Mouse (Mus musculus): ENCODE data around the gene Plekhm2.
A peak's percentile ranks its signal among the peaks of the same experiment; 100 is the strongest.

Gene Plekhm2

DNA sequence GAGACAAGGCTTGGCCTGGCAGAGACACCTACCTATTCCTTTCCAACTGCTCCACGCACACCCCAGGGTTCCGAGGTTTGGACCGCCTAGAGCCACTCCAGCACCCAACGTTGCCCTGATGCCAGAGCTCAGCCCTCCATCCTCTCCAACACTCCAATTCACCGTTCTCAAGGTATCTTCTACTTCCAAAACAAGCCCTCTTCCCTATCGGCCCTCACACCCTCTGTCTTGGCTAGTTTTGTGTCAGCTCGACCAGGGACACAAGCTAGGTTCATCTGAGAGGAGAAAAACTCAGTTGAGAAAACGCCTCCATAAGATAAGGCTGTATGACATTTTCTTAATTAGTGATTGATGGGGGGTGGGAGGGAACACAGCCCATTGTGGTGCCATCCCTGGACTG, at the start of gene Plekhm2:
Gene Plekhm2, minus strand, starts transcription at position 101 of the 400 bp plus-strand sequence.
- no peak for DNase-seq

DNA sequence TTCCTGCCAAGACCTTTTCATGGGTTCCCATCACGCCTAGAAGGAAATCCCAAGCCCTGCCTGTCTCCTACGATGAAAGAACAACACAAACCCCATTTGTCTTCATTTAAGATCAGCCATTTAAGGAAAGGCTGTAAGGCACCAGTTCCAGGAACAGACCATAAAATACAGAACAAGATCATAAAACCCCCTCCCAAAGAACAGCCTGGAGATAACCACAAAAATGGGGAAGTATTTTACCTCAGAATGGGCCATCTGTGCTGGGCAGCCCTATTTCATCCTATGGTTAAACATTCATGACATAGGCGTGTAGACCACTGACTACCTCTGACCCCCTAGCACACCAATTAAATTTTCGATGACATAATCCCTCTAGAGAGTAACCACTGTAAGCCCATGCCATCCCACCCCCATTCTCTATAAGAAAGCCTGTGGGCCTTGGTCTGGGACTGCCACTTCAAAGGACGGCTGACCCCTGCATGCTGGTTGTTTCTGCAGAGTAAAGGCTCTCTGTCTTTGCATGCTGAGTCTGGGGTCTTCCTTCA, 49.0 kb upstream of the Plekhm2 start:
- no peak for DNase-seq

DNA sequence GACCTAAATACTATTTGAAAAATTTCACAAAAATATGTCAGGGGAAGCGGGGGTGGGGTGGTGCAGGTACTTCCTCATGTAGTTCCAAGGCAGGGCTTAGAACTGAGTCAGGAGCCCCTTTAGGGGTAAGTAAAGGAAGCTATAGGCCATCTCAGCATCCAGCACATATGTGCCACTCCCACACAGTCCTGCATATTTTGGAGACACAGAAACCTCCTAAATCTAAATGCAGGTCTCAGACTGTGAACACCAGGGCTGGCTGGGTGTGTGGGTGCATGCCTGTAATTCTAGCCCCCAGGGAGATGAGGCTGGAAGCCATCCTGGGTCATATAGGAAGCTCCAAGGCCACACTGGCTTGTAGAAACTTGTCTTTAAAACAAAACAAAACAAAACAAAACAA, 46.6 kb upstream of the Plekhm2 start:
- DNase-seq: no peak

DNA sequence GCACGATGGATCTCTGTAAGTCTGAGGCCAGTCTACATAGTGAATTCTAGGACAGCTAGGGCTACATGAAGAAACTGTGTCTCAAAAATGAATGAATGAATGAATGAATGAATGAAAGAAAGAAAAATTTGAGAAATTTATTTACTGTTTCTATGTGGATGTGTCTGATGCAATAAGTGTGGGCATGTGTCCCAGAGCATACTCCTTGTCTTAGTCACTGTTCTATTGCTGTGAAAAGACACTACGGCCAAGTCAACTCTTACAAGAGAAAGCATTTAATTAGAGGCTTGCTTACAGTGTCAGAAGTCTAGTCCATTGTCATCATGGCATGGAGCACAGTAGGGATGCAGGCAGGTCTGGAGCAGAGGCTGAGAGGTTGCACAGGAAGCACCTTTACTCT, 44.3 kb upstream of the Plekhm2 start:
- no peak for DNase-seq

DNA sequence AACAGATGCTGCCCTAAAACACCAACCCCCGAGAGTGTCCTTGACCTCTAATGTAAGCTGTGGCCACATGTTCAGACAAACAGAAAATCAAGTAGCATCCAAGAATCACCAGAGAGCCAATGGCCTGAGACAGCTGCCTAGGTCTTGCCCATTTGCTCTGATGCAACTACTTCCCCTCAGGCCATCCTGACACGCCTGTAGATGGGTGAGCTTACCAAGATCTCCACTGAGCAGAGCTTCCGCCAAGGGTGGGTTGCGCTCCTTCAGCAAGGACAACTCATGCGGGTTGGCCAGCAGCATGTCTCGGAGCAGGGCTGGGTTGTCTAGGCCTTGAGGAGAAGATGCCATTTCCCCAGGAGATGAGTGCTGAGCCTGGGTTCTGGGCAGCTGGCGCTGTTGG, 43.3 kb upstream of the Plekhm2 start:
- DNase-seq: no peak

DNA sequence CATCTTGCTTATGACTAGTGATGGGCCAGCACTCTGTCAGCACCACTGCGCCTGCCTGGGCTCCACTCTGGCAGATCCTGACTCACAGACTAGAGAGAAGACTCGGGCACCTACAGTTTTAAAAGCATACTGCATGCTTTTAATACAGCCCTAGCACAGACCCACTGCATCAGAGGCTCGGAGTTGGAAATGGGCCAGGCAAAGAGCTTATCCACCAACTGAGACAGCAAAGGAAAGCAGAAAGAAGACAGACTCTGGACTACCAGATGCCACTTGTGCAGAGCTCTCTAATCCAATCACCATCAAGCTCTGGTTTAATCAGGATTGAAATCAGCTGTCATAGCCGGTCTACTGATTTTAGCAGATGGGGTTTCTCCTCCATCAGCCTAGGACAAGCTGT, 40.6 kb upstream of the Plekhm2 start:
- no peak for DNase-seq

DNA sequence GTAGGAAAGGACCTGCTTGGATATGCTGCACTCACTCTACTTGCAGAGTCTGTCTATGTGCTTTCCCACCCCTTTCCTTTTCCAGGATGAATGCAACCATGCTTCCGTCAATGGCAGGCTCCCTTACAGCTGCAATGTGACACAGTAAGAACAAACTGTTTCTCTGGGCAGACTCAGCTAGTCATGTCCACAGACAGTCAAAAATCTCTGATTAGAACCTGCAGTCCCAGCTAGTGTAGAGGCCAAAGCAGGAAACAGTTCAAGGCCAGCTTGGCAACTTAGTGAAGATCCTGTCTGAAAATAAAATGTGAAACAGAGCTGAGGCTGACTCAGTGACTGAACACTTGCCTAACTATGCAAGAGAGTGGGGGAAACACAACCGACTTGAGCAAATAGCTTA, 39.9 kb upstream of the Plekhm2 start:
- no peak for DNase-seq

DNA sequence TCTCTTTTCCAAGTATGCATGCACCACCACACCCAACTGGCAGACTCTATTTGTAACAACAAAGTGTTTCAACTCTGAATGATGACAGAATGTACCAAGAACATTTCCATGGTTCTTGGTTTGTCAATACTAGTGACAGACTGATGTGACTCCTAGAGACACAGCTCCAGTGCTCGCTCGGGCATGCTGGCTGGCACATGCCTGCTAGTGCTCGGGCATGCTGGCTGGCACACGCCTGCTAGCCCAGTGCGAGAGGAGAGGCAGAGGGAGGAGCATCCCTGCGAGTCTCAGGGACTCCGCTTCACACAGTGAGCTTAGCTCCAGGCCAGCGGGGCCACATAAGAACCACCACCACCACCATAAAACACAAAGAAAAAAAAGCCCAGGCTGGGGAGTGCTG, 30.0 kb upstream of the Plekhm2 start:
- no peak for DNase-seq

DNA sequence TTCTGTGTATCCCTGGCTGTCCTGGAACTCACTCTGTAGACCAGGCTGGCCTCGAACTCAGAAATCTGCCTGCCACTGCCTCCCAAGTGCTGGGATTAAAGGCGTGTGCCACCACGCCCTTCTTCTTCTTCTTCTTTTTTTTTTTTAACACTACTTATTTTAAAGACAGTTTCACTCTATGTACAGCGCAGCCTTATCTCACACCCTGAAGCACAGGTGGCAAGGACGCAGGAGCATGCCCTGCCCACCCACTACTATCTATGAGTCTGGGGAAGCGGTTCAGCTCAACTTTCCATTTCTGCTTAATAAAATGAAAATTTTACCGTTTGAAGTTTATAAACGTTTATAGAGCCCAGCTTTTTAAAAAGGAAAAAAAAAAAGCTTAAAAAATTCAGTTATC, 23.8 kb upstream of the Plekhm2 start:
- no peak for DNase-seq

DNA sequence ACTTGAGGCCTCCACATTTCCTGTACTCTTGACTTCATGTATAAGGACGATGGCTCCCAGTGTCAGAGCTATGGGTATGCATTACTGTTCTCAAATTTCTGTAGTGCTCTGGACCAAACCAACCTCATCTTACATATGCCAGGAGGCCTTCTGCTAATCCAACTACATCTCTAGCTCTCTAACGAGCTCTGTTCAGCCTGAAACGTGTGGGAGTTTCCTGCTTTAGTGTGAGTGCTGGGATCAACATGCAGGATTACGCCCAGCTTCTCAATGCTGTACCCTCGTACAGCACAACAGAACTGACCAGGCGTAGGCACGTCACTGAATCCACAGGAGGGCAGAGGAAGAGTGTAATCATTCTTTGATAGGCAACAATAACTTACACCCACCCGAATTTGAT, 21.8 kb upstream of the Plekhm2 start:
- no peak for DNase-seq

DNA sequence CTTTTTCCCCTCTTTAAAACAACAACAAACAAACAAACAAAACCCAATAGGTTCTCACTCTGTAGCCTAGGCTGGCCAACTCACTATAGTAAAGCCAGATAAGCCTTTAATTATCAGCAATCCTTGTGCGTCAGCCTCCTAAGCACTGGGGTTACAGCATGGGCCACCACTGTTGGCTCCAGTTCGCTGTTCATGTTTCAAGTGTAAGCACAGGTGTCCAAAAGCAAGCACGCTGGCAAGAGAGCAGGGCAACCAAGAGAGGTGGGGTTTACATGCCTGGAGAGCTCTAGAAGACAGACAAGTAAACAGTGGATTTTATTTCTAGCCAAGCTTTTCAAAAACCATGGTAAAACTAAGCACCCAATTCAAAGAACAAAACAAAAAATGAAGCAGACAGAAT, 21.4 kb upstream of the Plekhm2 start:
- DNase-seq: no peak

DNA sequence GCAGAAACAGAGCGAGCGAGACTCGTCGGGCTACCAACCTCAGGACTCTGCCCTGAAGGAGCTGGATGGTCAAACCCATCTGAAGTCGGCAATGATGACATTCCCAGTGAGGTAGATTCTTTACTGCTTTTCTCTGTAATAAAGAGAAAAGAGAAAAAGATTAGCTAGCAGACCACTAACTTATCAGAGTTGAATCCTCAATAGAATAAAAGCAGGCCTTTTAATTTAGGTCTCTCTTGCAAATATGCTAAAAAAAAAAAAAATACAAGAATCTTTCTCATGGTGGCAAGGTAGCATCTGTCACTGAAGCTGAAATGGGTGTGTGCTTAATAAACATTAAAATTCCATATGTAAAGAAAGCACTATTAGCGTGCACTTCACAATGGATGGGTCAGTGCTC, 20.8 kb upstream of the Plekhm2 start, which contains the start of gene Rsc1a1:
Gene Rsc1a1, minus strand, starts transcription at position 101 of the 400 bp plus-strand sequence.
- DNase-seq: no peak

DNA sequence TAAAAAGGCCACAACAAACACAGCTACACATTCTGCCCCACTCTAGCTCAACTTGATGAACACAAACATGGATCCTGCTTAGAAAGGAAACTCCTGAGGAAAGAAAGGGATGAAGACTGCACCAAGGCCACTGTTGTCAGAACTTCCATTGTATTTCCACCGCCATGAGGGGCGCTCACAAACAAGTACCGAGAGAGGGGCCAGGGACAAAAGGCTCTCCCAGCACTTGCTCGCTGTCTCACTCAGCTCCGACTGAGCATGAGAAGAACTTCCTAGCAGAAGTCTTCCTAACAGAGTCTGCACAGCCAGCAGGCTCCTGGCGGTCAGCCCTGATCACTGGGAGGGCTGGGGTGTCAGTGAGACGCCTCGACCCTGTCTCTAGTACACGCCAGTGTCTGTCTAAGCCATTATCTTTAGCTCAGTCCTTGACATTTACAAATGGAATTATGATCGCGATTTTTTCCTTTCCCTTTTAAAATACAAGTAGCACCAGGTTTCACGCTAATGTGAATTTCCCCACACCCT, 18.1 kb upstream of the Plekhm2 start:
- DNase-seq: no peak

DNA sequence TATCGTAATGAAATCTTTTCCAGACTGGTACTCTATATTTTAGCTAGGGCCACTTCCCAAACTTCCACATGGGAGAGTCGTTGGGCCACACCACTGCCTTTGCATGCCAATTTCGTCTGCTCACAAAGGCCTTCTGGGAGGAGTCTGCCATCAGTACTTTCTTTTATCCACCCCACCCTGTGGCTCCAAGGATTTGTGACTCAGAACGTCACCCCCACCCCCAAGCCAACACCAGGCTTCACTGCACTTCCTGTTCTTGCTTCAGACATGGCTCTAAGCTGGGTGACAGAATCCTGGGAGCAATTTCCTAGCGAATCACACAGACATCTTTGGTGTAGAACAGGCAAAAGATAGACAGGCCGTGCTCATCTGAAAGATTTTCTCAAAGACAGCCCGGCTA, 17.1 kb upstream of the Plekhm2 start:
- no peak for DNase-seq

DNA sequence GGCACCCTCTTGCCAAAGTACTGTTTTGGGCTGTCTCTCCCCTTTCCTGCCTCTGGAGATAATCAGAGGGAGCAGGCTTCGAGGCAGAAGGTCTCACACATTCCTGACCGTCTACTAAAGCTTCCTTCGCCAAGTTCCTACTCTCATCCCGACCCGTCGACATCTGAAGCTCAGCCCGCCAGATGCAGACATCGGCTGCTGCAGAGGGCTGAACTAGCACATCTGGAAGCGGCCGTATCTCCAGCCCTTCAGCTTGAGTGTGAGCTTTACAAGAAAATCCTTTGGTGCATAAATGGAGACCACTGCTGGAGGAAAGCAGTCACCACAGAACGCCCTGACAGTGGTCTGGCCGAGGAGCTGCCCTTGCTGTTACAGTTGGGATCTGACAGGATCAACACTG, 16.2 kb upstream of the Plekhm2 start:
- DNase-seq: no peak

DNA sequence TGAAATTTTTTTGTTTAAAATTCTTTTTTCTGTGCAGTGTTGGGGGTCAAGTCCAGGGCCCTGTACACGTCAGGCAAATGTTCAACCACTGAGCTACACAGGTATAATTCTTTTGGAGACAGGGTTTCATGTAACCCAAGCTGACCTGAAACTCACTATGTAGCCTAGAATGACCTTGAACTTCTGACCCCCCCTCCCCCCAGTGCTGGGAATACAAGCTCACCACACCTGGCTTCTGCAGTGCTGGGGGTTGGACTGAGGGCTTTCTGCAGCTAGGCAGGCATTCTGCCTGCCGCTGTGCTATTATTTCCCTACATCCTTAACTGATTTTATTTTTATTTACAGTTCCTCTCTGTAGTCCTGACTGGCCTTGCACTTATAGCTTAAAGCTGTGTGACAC, 14.3 kb upstream of the Plekhm2 start:
- no peak for DNase-seq

DNA sequence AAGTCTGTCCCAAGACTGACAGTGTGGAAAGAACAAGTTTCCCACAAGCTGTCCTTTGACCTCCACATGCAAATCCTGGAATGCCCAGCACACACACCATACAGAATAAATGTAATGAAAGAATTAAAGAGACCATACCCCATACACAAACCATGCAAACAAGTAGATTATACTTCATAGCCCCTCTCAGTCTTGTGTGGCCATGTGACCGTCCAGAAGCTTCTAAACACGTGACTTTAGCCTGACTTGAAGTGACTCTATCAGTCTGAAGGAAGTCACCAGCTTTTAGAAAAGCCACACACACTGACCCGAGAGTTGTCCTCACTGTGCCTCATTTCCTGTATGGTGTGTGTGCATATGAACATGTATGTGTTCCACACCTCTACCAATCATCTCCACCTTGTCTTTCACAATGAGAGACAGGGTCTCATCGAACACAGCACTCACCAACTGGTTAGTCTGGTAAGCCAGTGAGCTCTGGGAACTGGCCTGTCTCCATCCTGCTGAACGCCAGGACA, 11.8 kb upstream of the Plekhm2 start:
- no peak for DNase-seq

DNA sequence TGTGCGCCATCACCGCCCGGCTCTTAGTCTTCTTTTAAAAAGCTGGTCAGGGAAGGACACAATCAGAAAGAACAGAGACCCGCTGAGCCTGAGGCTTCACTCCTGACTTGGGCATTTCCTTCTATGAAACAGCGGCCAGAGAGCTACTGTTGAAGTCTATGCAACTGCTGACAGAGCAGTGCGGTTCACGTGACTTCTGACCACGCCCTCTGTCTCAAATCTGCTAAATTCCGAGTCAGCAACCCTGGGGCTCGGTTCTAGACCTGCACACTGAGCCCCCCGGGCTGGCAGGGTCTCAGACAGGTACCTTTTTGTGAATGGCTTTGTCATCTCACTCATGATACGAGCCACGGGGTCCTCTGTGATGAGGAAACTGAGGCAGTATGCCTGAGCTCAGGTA, 7.6 kb upstream of the Plekhm2 start:
- no peak for DNase-seq

DNA sequence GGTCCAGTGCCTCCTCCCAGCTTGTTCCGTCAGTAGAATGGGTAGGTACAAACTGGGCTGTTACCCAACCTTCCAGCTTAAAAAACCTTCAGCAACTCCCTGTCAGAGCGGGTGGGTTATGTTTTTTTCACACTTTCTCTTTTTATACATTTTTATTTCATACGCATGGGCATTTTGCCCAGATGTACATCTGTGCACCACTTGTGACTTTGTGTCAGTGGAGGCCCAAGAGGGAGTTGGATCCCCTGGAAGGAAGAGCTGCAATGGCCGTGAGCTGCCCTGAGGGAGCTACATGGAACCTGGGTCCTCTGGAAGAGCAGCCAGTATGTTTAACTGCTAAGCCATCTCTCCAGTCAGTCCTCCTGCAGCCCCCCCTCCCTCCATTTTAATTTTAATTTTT, 6.7 kb upstream of the Plekhm2 start:
- no peak for DNase-seq

DNA sequence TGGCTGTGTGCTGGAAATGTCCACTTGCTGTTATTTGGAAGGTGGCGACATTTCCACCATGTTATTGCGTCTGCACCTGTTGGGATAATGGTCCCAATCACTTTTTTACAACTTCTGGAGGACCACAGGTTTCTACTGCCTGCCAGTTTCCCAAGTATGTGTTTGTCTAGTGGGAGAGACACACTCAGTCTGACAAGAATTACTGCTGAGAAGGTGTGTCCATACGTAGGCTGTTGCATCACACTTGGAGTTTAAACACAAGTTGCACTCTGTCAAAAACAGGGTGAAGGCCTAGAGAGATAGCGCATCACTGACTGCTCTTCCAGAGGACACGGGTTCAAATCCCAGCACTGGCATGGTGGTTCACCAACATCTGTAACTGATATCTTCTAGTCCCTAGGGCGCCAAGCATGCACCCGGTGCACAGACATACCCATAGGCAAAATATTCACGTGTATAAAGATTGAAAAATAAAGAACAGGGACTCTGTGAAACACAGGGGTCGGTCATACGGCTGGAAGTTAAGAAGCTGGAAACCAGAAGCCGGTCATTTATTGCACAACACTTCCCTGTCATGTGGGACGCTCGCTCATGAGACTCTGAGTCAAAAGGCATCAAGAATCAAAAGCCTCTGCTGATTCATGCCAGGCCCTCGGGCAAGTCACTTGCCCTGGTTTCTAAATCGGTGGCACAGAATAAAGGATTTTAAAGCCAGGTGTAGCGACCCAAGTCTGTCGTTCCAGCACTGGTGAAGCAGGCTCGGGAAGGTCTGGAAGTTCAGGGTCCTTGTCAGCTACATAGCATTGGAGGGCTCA, 5.4 kb upstream of the Plekhm2 start:
- no peak for DNase-seq

DNA sequence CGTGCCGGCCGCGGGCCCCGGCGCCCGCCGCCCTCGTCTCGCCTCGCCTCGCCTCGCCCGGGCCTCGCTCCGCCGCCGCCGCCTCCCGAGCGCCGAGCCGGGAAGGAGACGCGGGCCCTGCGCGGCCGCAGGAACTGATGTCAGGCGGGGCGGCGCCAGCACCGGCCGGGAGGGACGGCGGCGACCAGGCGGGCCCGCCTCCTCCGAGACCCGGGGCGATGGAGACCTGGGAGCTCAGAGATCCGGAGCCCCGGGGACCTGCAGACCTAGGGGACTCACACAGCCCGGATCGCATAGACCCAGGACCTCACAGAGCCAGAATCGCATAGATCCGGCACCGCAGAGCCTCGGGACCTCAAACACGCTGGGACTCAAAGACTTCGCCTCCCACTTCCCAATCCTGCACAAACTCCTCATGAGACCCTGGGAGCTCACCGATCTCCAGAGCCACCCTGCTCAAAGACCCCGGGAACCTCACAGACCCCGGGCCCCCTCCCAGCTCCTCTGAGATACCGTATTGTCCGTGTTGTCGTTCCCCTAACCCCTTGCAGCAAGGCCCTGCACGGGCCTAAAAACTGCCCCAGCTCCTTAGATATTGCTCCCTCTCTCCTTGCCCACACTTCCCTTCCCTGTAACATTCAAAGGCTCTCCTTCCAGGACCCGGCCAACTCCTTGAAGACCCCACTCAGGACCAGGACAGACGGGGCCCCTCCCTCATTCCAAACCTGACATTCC, 521 bp downstream of the Plekhm2 start:
- DNase-seq: peak; percentile 84

DNA sequence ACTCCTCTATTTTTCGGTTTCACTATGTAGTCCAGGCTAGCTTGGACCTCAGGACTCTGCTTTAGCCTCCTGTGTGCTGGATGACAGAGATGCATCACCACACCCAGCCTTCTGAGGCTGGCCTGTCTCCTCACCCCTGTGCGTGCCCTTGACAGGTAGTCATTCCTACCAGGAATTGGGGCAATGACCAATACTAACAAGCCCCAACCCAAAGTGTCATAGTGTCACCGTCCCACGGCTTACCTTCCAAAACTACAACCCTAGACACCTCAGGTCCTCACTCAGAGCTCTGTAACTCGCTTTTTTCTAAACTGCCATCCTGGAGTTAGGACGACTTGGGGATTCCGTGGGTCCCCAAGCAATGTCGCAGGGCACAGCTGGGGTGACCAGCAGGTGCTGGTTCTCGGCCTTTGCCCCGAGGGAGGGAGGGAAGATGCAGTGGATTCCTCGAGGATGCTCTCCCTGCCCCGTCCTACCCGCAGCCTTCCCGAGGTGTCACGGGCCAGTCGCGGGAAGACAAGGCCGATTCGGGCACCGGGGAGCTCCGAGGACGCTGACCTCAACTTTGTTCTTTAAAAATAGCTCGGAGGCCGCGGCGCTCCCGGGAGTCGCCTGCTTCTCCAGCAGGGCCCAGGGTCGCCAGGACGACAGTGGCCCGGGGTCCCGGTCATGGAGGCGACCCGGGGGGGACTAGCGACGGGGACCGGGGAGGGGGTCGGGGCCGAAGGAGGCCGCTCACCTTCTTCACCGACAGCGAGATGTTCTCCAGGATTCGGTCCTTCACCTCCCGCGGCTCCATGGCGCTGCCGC, 1.4 kb downstream of the Plekhm2 start:
- peak; percentile 48 for DNase-seq

DNA sequence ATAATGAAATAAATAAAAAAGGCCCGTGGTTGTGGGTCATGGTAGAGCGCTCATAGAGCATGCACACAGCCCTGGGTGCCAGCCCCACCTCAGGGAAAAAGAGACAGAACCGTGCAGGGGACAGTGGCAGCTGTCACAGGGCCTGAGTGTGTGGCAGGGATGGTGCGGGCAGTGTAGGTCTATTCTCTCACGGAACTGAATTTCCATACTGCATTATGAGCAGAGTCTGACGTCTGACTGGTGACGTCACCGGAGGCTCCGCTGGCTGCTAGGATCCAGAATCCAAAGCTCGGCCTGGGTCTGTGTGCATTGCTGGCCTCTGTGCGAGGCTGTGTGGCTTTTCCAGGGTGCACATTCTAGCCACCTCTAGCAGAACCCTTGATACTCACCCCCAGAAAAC, 3.8 kb downstream of the Plekhm2 start:
- no peak for DNase-seq
